Mouse (Mus musculus) gastrocnemius, postnatal 25 days (tissue): ENCODE results near the gene Epb41l2. TPM values are rescaled to one million over a fixed set of nuclear protein-coding genes. Genes with fewer than 3 reads are reported as not detected.
A peak's percentile ranks its signal among the peaks of the same experiment; 100 is the strongest.

ENCODE experiments used
- DNase-seq: peaks from one replicate; pipeline ENCODE4 v3.0.0; 2022
- total RNA-seq, 2 experiments: library from RNA; stranded (reverse); gene quantifications; 1 replicate in 1 of 2; 2 replicates in 1 of 2; pipeline ENCODE4 v1.2.3; 2021

The Epb41l2 gene
- total RNA-seq, 2 experiments from 2014 or later = 34.5 to 41.4 TPM

- no peak for DNase-seq
Measured at GRCm38 (mm10) chr10:25365708-25366107, 6.1 kb downstream of the Epb41l2 start.

- no peak for DNase-seq
Measured at GRCm38 (mm10) chr10:25366691-25367090, 7.1 kb downstream of the Epb41l2 start.

- DNase-seq = no peak
Measured at GRCm38 (mm10) chr10:25368928-25369327, 9.3 kb downstream of the Epb41l2 start.

- DNase-seq = no peak
Measured at GRCm38 (mm10) chr10:25369691-25370090, 10.1 kb downstream of the Epb41l2 start.

GRCm38 (mm10) chr10:25371336-25371735 lies 11.7 kb downstream of the Epb41l2 start:
- DNase-seq = no peak

DNA sequence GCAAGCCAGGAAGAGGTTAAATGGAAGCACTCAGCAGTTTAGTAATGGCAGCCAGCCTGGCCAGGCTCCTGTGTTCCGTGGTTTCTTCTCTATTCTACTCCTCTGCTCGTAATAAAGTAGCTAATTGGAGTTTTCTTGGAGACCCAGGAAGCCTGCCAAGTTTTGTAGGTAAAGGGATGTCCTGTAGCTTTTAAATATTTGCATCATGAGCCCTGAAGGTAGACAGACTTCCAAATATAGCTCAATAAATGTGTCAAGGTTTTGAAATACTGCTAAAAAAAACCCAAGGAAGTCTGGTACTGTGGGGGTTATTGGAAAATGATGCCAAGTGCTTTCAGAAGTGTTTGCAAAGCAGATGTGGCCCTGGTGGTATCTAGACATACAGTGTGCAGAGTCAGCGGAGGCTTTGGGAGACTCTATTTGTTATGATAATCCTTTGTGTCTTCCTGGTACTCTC lies 12.3 kb downstream of the Epb41l2 start:
- no peak for DNase-seq

DNA sequence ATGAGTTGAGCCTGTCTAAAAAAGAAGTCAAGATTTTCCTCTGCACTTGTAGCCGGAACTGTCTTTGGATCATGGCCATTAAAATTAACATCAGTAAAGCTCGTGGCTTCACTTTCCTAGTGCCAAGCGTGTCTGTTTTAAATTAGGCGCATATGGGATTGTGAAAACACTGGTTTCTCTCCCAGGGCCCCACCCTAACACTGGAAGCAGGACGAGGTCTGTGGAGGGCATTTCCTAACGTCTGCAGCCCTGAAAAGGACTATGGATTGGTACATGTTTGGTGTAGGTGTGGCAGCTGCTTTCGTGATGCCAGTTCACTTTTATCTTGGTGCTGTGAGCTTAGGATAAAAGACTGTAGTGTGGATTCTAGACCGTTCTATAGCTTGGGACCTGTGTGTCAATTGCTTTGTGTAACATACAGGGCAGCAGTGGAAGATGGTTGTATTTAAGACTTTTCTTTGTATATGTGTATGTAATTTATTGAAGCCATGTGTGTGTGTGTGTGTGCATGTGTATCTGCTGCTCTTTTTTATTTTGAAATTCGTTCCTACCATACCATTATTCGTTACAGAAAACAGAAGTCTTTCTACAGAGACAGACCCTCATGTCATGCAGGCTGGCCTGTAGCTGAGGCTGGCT lies 13.0 kb downstream of the Epb41l2 start:
- DNase-seq = peak; percentile 23

GRCm38 (mm10) chr10:25375036-25375435 lies 15.4 kb downstream of the Epb41l2 start:
- DNase-seq = no peak

DNA sequence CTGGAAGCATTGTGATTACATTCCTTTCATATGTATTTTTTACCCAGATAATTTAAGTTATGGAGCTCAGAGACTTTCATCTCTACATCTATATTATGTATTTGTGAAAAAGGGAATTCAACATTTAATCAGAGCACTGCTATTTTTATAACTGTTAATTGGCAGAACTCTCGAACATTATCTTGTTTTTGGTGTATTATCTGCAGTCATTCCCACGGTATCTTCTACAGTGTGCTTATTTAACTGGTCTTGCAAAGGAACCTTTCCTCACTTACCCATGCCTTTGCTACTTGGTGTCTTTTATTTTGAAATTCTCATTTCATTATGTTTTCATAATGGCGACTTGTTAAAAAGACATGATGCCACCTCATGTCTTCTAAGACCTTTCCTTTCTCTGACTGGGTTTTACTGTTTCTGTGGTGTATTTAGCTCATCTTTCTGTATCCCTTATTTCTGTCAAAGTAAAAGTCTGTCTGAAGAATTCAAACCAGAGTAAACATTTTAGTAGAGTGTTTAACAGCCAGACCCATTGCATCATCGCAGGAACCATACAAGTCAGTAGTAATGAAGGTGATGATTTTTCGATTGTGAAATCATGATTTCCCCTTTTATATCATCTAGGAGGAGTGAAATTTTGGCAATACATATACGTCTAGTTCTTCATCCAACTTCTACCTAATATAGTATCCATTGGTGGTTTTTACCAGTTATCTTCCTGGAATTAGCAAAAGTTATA lies 21.3 kb downstream of the Epb41l2 start:
- no peak for DNase-seq

- peak; percentile 24 for DNase-seq
Measured at GRCm38 (mm10) chr10:25381951-25382350, 22.4 kb downstream of the Epb41l2 start.

- no peak for DNase-seq
Measured at GRCm38 (mm10) chr10:25383171-25383570, 23.6 kb downstream of the Epb41l2 start.

DNA sequence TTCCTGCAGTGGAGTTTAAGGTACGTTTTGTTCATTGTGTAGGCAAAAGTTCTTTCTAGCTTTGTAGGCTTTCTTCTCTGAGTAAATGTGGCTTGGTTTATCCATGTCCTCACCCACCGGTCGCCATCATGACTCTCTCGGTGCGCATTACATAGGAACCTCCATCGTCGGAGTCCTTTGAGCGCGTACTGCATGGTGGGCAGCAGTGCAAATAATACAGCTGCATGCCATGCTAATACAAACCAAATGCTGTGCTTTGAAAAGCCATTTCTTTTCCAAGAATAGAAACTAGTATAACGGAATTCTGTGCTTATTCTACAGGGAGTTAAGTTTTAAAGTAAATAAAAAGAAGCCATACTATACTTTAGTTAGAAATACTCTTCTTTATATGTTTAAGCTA lies 24.8 kb downstream of the Epb41l2 start:
- no peak for DNase-seq

- DNase-seq = no peak
Measured at GRCm38 (mm10) chr10:25385811-25386580, 26.4 kb downstream of the Epb41l2 start.

- no peak for DNase-seq
Measured at GRCm38 (mm10) chr10:25386868-25387267, 27.3 kb downstream of the Epb41l2 start.

GRCm38 (mm10) chr10:25387268-25387667 lies 27.7 kb downstream of the Epb41l2 start:
- DNase-seq = no peak

- no peak for DNase-seq
Measured at GRCm38 (mm10) chr10:25392786-25393185, 33.2 kb downstream of the Epb41l2 start.

GRCm38 (mm10) chr10:25393721-25394120 lies 34.1 kb downstream of the Epb41l2 start:
- no peak for DNase-seq

GRCm38 (mm10) chr10:25395236-25395886 lies 35.8 kb downstream of the Epb41l2 start:
- DNase-seq = peak; percentile 33

GRCm38 (mm10) chr10:25396859-25397258 lies 37.3 kb downstream of the Epb41l2 start:
- no peak for DNase-seq

- DNase-seq = no peak
Measured at GRCm38 (mm10) chr10:25397767-25398690, 38.4 kb downstream of the Epb41l2 start.

- no peak for DNase-seq
Measured at GRCm38 (mm10) chr10:25399016-25399415, 39.4 kb downstream of the Epb41l2 start.
